Mouse (Mus musculus) heart, adult 2 months (tissue): Measurements from ENCODE around the gene Nwd2. TPM values are rescaled to one million over a fixed set of nuclear protein-coding genes. Genes with fewer than 3 reads are reported as not detected.

Source experiments
- DNase-seq, 2 experiments: peaks; one replicate each; pipeline ENCODE4 v3.0.0; 2021
- H3K27ac ChIP-seq: fragments of 200-600 bp; 2 replicates; pipeline ENCODE4 v1.8.1; 2022
- H3K27me3 ChIP-seq: fragments of 200-500 bp; 2 replicates; pipeline ENCODE4 v1.6.1; 2012; ENCODE audit warnings: mild to moderate bottlenecking, low read length, inconsistent platforms, mixed read lengths; ENCODE audit not compliant: control insufficient read depth, insufficient read depth
- H3K36me3 ChIP-seq: fragments of 200-500 bp; 2 replicates; pipeline ENCODE4 v1.6.1; 2012; ENCODE audit warnings: low read length, inconsistent platforms; ENCODE audit not compliant: control insufficient read depth, insufficient read depth
- H3K4me1 ChIP-seq: fragments of 200-500 bp; 2 replicates; pipeline ENCODE4 v1.6.1; 2011; ENCODE audit warnings: low read length; ENCODE audit not compliant: control insufficient read depth, insufficient read depth
- H3K4me3 ChIP-seq: fragments of 200-600 bp; 2 replicates; pipeline ENCODE4 v1.8.1; 2022
- H3K79me2 ChIP-seq: fragments of 200-500 bp; replicated peaks from 2 replicates; pipeline ENCODE4 v1.6.1; 2012; ENCODE audit warnings: mild to moderate bottlenecking, inconsistent platforms, low read length, moderate library complexity, mixed read lengths; ENCODE audit not compliant: control insufficient read depth, insufficient read depth
- H3K9ac ChIP-seq: fragments of 200-500 bp; 2 replicates; pipeline ENCODE4 v1.6.1; 2012; ENCODE audit warnings: low read depth, mild to moderate bottlenecking, control low read depth, inconsistent platforms, low read length, mixed read lengths
- CTCF ChIP-seq: fragments of 200-600 bp; IDR thresholded peaks from 2 replicates; pipeline ENCODE4 v1.8.1; 2022; ENCODE audit warnings: antibody characterized with exemption, mild to moderate bottlenecking, moderate library complexity
- EP300 ChIP-seq: fragments of 200-500 bp; IDR thresholded peaks from 2 replicates; pipeline ENCODE4 v1.6.1; 2011; ENCODE audit warnings: low read depth, low read length, control low read depth; ENCODE audit not compliant: insufficient read depth
- POLR2A ChIP-seq: fragments of 200-500 bp; IDR thresholded peaks from 2 replicates; pipeline ENCODE4 v1.6.1; 2011; ENCODE audit warnings: mild to moderate bottlenecking, low read depth, low read length, control low read depth; ENCODE audit not compliant: insufficient read depth
- WGBS: fragments of 180-500 bp; shearing (Covaris S2); methylation state at CpG from one replicate; pipeline ENCODE4 v1.1.7; 2018; 5-methylcytosine and 5-hydroxymethylcytosine counted together
- intact Hi-C: fragments of 180-260 bp; cut with DNase I; formaldehyde crosslinking; loops from one replicate; pipeline ENCODE4 v1.15.1; 2025
- polyA plus RNA-seq: library from polyadenylated mRNA; depleted of rRNA; stranded (reverse); fragments of >200 nt; gene quantifications from 2 replicates; pipeline ENCODE4 v1.2.3, GENCODE M21; 2012
- total RNA-seq, 2 experiments: library from RNA; stranded (reverse); gene quantifications; 2 replicates each; pipeline ENCODE4 v1.2.3; 2021

Nwd2 gene
- total and polyA plus RNA-seq, 3 experiments, result not detected

- Histone ChIP-seq H3K27me3 (no peaks in the 10 kb centered on the region), H3K36me3 (no peaks in the 10 kb centered on the region), H3K27ac (no peak overlapping the region), H3K79me2 (no peaks in the 10 kb centered on the region), H3K9ac (no peak overlapping the region), H3K4me1 (no peaks in the 10 kb centered on the region), H3K4me3 (no peak overlapping the region)
- TF ChIP-seq POLR2A (no peak), EP300 (no peak), CTCF (no peak)
- WGBS, result 61% methylated on average over 2 of the region's 2 CpGs
- DNase-seq, result no peak
- intact Hi-C loops, result no loop called here
Observed at GRCm38 (mm10) chr5:63743426-63743825, 94.5 kb downstream of the Nwd2 start.

GRCm38 (mm10) chr5:63748299-63748698 lies 99.4 kb downstream of the Nwd2 start:
- H3K36me3 ChIP-seq, result no peaks in the 10 kb centered on the region
- no peaks in the 10 kb centered on the region for H3K27me3 ChIP-seq

DNA sequence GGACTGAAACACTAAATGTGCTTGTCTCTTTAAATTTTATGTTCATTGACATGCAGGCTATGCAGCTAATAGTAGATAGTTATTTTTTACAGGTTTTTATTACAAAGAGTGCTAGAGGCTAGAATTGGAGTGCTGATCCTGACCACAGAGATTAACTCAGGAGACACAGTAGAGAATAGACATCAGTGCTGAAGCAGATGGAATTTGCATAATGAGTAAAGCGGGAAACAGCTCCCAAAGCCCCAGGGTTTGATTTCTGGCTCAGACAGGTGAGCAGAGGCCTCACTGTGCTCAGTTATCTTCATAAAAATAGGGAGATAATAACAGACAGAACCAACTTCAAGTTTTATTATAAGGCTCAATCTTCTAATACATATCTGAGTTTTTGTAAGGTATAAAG lies 99.9 kb downstream of the Nwd2 start:
- H3K4me3 ChIP-seq, result no peak overlapping the region
- no peak overlapping the region for H3K27ac ChIP-seq
- H3K4me1 ChIP-seq, result no peaks in the 10 kb centered on the region
- TF ChIP-seq POLR2A (no peak), EP300 (no peak)
- no peak overlapping the region for H3K9ac ChIP-seq
- no peak for DNase-seq
- intact Hi-C loops, result no loop called here
- H3K79me2 ChIP-seq, result no peaks in the 10 kb centered on the region
- H3K36me3 ChIP-seq, result no peaks in the 10 kb centered on the region
- WGBS, result 76% methylated on average over 1 of the region's 1 CpGs
- no peaks in the 10 kb centered on the region for H3K27me3 ChIP-seq

More at GRCm38 (mm10) chr5:63748299-63748698, 99.4 kb downstream of the Nwd2 start:
- DNase-seq, result no peak
- TF ChIP-seq EP300 (no peak), CTCF (no peak), POLR2A (no peak)
- H3K9ac ChIP-seq, result no peak overlapping the region
- no peak overlapping the region for H3K27ac ChIP-seq
- 72% methylated on average over 2 of the region's 2 CpGs for WGBS
- intact Hi-C loops, result no loop called here
- H3K4me1 ChIP-seq, result no peaks in the 10 kb centered on the region
- no peaks in the 10 kb centered on the region for H3K79me2 ChIP-seq
- no peak overlapping the region for H3K4me3 ChIP-seq

DNA sequence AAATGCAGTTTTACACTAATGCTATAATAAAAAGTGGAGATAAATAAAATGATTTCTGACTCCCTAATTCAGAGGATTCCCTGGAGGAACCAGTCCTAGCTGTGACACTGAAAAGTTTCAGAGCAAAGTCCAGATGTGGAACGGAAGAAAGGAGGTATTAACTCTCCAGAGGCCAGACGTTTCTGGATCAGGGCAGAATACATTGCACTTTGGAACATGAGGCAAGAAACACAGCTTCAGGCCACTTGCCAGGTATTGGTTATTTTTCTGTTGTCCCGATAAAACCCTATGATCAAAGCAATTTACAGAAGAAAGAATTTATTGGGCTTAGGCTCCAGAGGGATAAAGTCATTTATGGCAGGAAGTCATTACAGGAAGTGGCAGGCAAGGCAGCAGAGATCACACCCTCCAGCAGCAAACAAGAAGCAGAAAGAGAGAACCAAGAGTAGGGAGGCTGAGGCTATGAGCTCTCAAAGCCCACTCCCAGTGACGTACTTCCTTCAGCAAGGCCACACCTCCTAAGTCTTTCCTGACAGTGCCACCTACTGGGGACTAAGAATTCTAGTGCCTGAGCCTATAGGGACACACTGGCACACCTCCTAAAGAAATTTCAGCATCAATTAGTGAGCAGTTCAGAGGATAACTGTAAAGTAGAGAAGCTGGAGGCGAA lies 106.3 kb downstream of the Nwd2 start:
- Histone ChIP-seq H3K4me3 (no peak overlapping the region), H3K4me1 (no peaks in the 10 kb centered on the region), H3K27me3 (no peaks in the 10 kb centered on the region), H3K27ac (no peak overlapping the region), H3K79me2 (no peaks in the 10 kb centered on the region), H3K9ac (no peak overlapping the region), H3K36me3 (no peaks in the 10 kb centered on the region)
- no peak for DNase-seq
- intact Hi-C loops, result no loop called here
- 65% methylated on average over 5 of the region's 5 CpGs for WGBS
- TF ChIP-seq EP300, result no peak
- TF ChIP-seq POLR2A, result no peak

DNA sequence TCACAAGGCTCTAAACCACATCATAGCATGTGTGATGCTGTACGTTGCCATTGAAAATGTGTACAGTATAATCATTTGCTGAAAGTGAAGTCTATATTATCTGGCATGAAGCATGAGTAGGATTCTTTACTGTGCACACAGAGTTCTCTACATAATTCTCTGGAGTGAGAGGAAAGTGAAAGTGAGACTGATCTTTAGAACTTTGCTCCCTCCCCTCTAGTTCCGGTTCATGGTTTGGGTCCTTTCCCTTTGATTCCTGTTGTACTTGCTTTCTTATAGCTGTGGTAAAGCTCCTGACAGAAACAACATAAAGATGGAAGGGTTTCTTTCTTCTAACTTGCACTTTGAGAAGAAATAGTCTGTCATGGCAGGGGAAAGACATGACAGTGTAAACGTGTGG lies 107.0 kb downstream of the Nwd2 start:
- TF ChIP-seq EP300 (no peak), CTCF (no peak), POLR2A (no peak)
- H3K27ac ChIP-seq, result no peak overlapping the region
- WGBS, result 81% methylated on average over 3 of the region's 3 CpGs
- no peak overlapping the region for H3K4me3 ChIP-seq
- no peak overlapping the region for H3K9ac ChIP-seq
- H3K36me3 ChIP-seq, result no peaks in the 10 kb centered on the region
- no peaks in the 10 kb centered on the region for H3K27me3 ChIP-seq
- H3K79me2 ChIP-seq, result no peaks in the 10 kb centered on the region
- intact Hi-C loops, result no loop called here
- no peak for DNase-seq
- H3K4me1 ChIP-seq, result no peaks in the 10 kb centered on the region

DNA sequence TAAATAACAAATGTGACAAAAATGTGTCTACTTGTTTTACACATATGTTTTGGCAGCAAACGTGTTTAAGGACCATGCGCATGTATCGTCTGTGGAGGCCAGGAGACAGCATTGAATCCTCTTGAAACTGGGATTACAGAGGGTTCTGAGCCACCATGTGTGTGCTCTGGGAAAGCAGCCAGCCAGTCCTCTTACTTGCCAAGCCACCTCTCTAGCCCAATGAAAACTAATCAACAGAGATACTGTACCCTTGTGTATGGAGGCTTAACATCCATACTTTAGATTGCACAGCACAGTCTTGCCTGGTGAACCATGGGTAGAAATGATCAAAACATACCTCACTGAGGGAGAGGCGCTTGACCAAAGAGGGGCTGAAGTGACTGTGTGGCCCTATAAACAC lies 117.0 kb downstream of the Nwd2 start:
- WGBS, result 67% methylated on average over 4 of the region's 4 CpGs
- no peak overlapping the region for H3K9ac ChIP-seq
- no peak for TF ChIP-seq EP300
- TF ChIP-seq CTCF, result no peak
- TF ChIP-seq POLR2A, result no peak
- H3K4me1 ChIP-seq, result no peaks in the 10 kb centered on the region
- no peaks in the 10 kb centered on the region; the same call in 1 of the 2 replicates for H3K27me3 ChIP-seq
- DNase-seq, result no peak
- H3K27ac ChIP-seq, result no peak overlapping the region
- H3K36me3 ChIP-seq, result no peaks in the 10 kb centered on the region
- no peak overlapping the region for H3K4me3 ChIP-seq
- intact Hi-C loops, result loop anchor here (5.0 kb wide), 1 partner anchor 869 kb away; no protein-coding TSS in a partner anchor
- H3K79me2 ChIP-seq, result no peaks in the 10 kb centered on the region
